Mouse (Mus musculus) hematopoietic multipotent progenitor cell, adult 10-12 weeks (in vitro differentiated cells): ENCODE measurements around the gene Prkar2a. TPM values are rescaled to one million over a fixed set of nuclear protein-coding genes. Genes with fewer than 3 reads are reported as not detected.

ENCODE experiments used
- polyA plus RNA-seq: library from polyadenylated mRNA; stranded (reverse); fragments of >175 nt; gene quantifications from 2 replicates; pipeline ENCODE4 v1.2.3, GENCODE M21; 2012; ENCODE audit warnings: low replicate concordance

Gene Prkar2a
- 6.8 and 9.0 TPM in 2 replicates for polyA plus RNA-seq

DNA sequence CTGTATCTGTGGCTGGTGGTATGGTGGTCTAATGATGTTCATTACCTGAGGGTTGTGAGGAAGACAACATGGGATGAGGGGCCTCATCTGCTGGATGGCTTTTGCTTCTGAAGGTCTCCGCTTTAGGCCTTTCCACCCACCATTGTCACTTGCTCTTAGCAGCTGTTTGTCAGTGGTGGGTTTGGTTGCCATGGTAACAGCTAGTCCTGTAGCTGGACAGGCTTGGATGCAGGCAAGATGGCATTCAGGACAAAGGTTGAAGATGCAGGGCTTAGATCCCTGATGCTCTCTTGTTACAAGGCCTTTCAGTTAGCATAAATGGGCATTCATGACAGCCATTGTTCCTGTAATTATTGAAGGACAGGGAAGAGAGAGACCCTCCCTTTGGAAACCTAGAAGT is at the start of gene Prkar2a:
Gene Prkar2a (plus strand): TSS at position 209 of the 400 bp plus-strand sequence.

DNA sequence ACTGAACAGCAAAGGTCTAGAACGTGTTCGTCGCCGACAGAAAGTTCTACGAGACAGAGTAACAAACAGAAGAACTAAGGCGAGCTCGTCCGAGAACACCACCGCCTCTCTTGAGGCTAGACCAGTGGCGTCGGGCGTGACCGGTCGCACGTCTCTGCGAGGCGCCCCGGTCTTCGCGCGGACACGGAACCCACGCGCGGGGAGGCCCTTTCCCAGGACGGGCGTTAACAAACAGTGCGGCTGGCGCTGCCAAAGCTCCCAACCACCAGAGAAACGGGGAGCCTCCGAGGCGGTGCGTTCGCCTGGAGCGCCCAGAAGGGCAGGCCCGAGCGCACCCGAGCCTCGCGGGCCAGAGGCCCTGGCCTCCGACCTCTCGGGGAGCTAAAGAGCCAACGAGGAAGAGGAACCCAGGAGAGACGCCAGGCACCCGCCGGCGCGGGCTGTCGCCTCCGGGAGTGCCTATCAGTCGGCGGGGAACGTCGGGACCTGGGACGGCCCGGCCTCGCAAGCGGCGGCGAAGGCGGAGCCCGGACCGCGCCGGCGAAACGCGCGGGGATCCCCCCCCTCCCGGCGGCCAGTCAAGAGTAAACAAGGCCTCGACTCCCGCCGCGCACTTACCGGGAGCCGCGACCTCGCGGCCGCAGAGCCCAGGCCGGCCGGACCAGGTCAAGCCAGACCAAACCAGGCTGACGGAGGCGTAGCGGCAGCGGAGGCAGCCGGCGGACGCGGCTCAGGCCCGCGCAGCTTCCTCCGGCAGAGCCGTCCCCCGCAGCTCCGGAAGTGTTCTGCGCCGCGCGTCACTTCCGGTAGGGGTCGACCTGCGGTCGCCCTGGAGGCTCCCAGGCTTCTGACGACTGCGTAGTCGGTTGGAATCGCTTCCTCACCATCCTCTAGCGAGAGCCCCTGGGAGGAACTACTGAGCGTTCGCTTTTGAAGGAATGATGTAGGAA is 40.2 kb upstream of the Prkar2a start, which contains the start of gene Arih2:
Gene Arih2 (minus strand): TSS at position 776 of the 950 bp plus-strand sequence.

GRCm38 (mm10) chr9:108661677-108662612 is 27.2 kb upstream of the Prkar2a start, which contains the start of gene Slc25a20:
Slc25a20 (plus strand) TSS chr9:108662088.

DNA sequence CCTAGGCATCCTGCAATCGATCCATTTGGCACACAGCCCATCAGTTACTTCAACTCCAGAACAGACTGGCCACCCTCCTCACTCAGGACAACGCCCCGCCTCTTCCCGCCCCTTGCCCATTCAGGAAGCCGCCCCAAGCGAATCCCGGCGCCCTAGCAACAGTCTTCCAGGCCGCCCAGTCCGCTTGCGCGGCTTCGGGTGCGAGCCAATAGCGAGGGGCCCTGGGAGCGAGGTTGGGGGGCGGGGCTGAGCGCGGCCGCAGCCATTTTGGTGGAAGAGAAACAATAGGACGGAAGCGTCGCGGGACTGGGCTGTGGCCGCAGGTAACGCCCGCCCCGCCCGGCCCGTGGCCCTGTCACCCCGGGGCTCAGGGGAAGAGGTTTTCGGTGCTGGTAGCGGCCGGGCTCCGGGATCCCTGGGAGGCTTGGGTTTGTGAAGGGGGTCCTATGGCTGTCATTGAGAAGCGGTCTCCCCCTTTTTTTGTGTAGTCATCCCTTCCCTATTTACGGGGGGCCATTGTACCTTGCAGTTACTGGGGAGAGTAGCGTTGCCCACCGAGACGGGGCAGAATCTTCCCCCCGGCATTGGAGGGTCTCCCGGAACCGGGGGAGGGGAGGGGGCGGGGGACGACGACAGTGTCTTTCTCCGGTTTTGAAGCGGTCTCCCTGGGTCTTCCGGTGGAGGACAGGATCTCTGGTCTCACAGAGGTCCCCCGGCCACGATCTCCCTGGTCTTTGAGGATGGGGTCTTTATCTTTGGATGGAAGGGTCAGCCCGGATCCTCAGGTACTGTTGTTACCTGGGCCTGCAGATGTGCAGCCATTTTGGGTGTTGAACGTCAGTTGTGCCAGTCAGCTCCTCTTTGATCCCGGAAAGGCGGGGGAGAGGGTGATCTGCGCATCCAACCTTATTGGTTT is 94.7 kb downstream of the Prkar2a start, which contains the start of gene Ip6k2:
Gene Ip6k2 (plus strand): TSS at position 249 of the 916 bp plus-strand sequence.

Other genes with a start within 250 kb of the Prkar2a start
- gene Ccdc71, start 228.8 kb upstream of the Prkar2a start, polyA plus RNA-seq: 15.7 and 24.2 TPM in 2 replicates
- 13.3 and 17.0 TPM in 2 replicates for gene Klhdc8b, start 227.7 kb upstream of the Prkar2a start, polyA plus RNA-seq
- gene Lamb2, start 209.6 kb upstream of the Prkar2a start, polyA plus RNA-seq: 0.42 and 1.4 TPM in 2 replicates
- 85.5 and 193 TPM in 2 replicates for gene Usp19, start 198.7 kb upstream of the Prkar2a start, polyA plus RNA-seq
- gene Qars, start 181.6 kb upstream of the Prkar2a start, polyA plus RNA-seq: 27.8 and 92.7 TPM in 2 replicates
- 65.0 and 106 TPM in 2 replicates for gene Qrich1, start 172.5 kb upstream of the Prkar2a start, polyA plus RNA-seq
- 31.4 and 47.0 TPM in 2 replicates for gene Impdh2, start 129.0 kb upstream of the Prkar2a start, polyA plus RNA-seq
- gene Ndufaf3, start 121.9 kb upstream of the Prkar2a start, polyA plus RNA-seq: 6.9 and 18.4 TPM in 2 replicates
- 157 and 182 TPM in 2 replicates for gene Dalrd3, start 119.4 kb upstream of the Prkar2a start, polyA plus RNA-seq
- 13.4 and 24.3 TPM in 2 replicates for gene Wdr6, start 110.6 kb upstream of the Prkar2a start, polyA plus RNA-seq
- 4.7 and 12.9 TPM in 2 replicates for gene P4htm, start 91.6 kb upstream of the Prkar2a start, polyA plus RNA-seq
- gene Arih2, start 39.9 kb upstream of the Prkar2a start, polyA plus RNA-seq: 114 and 142 TPM in 2 replicates
- 3.4 and 6.8 TPM in 2 replicates for gene Slc25a20, start 27.2 kb upstream of the Prkar2a start, polyA plus RNA-seq
- gene Ip6k2, start 94.5 kb downstream of the Prkar2a start, polyA plus RNA-seq: 41.5 and 47.7 TPM in 2 replicates
- 13.8 and 33.4 TPM in 2 replicates for gene Nckipsd, start 119.1 kb downstream of the Prkar2a start, polyA plus RNA-seq
- 0.54 and 3.5 TPM in 2 replicates for gene Celsr3, start 137.0 kb downstream of the Prkar2a start, polyA plus RNA-seq
- 8.3 and 17.4 TPM in 2 replicates for gene Slc26a6, start 164.0 kb downstream of the Prkar2a start, polyA plus RNA-seq
- gene Tmem89, start 225.3 kb downstream of the Prkar2a start, polyA plus RNA-seq: 0.17 TPM in 1 of 2 replicates, not detected in the other
- 196 and 270 TPM in 2 replicates for gene Uqcrc1, start 247.3 kb downstream of the Prkar2a start, polyA plus RNA-seq